Mouse (Mus musculus): ENCODE measurements at regions not wholly inside any gene's neighbourhood (a gene's known extent, or its start where the extent isn't known, plus 50 kb on each side); places are given as distances from the start of the nearest gene placed in this dataset.

DNA sequence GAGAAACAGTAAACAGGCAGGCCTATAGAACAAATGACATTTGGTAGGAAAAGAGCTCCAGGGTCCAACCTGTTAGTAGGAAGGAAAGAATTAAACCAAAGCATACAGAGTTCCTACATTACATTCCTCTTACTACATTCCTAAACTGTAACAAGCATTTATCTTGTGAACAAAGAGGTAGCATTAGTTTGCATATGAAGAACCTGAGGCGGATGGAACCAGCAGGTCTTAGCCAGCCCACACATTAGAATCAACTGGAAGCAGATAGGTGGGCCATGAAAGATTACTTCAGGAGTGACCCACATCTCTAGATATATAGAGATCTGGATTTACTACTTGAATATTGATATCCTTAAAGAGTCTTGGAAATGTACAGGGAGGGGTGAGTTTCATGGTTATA, 238.8 kb downstream of the Klf5 start:
- TF ChIP-seq CTCF (IDR thresholded peaks at IDR 0.05; ENCODE audit: low read depth) (no peak), EP300 (IDR thresholded peaks at IDR 0.05; ENCODE audit: low read depth) (no peak)

All from liver, postnatal 0 days (tissue).